Mouse (Mus musculus): ENCODE measurements around the gene Chid1. TPM values are rescaled to one million over a fixed set of nuclear protein-coding genes. Genes with fewer than 3 reads are reported as not detected.

The Chid1 gene
- polyA plus RNA-seq, 1 experiment from 2014 or later, result 44.1 TPM

DNA sequence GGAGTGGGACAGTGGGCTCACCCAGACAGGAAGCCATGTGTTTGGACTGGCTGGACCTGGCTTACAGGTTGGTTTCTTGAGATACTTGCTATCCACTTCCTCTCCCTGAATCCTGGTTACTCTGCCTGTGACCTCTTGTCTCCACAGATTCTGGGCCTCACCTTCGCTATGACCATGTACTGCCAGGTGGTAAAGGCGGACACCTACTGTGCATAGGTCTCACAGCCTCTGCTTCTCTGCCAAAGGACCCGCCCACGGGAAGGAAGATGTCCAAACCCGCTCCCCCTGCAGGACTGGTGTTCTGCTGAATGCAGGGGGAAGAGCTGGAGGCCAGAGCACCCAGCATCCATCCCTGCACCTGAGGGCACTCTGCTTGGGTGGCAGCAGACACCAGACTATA is 46.9 kb downstream of the Chid1 start:
- Histone ChIP-seq H3K27ac (no peak overlapping the region), H3K27me3 (replicated peaks) (no peaks in the 10 kb centered on the region), H3K9ac (no peak overlapping the region), H3K9me3 (no peaks in the 10 kb centered on the region), H3K4me3 (no peak overlapping the region), H3K4me1 (no peaks in the 10 kb centered on the region), H3K36me3 (replicated peaks) (peaks cover 5% of the 10 kb centered on the region), H3K4me2 (no peak overlapping the region)
- ATAC-seq (replicated peaks), result no peak
- WGBS, result 92% methylated on average over 5 of the region's 5 CpGs

DNA sequence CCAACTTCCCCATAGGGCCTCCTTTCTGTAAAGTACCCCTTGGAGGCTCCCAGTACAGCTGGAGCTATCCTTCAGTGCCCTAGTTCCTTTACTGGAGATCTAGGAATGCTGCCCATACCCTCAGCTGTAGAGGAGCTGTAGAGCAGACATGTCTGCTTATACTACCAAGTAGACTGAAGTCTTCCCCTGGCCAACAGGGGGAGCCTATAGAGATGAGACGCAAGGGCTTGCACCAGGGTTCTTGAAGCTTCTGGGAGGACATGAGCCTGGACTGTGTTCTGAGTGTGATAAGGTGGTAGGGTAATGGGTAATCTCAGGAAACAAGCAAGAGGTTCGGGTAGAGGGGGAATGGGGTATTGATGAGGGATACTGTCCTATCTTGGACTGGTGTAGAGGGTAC is 48.5 kb downstream of the Chid1 start:
- H3K4me2 ChIP-seq, result no peak overlapping the region
- no peaks in the 10 kb centered on the region for H3K9me3 ChIP-seq
- H3K27ac ChIP-seq, result no peak overlapping the region
- H3K36me3 ChIP-seq (replicated peaks), result peaks cover 5% of the 10 kb centered on the region
- no peak for ATAC-seq (replicated peaks)
- H3K9ac ChIP-seq, result no peak overlapping the region
- WGBS, result 85% methylated on average over 2 of the region's 2 CpGs
- no peaks in the 10 kb centered on the region for H3K27me3 ChIP-seq (replicated peaks)
- no peak overlapping the region for H3K4me3 ChIP-seq
- no peaks in the 10 kb centered on the region for H3K4me1 ChIP-seq

DNA sequence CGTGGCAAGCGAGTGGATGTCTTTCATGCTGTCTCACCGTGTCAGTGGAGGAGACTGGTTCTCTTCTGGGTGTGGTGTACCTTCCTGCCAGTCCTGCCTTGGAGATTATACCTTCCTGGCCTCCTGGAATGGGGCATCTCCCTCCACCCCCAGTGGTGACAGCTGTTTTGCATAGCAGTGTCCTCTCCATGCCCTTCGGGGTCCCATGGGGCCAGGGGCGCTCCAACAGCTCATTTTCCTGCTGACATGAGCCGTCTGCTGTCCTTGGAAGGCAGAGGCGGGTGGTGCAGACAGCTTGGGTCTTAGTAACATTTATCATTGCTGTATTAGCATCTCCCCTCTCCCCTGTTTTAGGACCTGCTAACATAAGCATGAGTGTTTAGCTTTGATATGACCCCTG is 52.5 kb downstream of the Chid1 start:
- no peak overlapping the region for H3K27ac ChIP-seq
- 81% methylated on average over 7 of the region's 7 CpGs for WGBS
- no peak for ATAC-seq (replicated peaks)

DNA sequence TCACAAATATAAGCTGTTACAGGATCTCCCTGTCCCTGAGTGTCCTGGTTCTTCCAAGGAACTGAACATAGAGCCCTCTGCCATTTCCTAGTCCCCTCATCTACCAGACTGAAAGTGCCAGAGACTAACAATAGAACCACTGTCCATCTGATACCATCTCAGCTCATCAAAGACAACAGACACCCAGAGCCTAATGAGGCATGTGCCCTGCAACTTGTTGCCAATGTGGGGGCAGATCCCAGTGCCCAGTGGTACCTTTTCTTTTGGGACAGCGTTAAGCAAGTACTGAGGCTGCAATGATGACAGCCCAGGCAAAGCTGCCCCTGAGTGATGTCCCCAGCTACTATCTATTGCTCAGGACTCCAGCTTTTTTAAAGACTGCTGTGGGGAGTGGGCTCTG is 53.4 kb downstream of the Chid1 start:
- WGBS, result 86% methylated on average over 1 of the region's 1 CpGs
- Histone ChIP-seq H3K27me3 (replicated peaks) (no peaks in the 10 kb centered on the region; the same call in 1 of the 2 replicates), H3K4me1 (peaks cover 33% of the 10 kb centered on the region), H3K9ac (no peak overlapping the region), H3K4me3 (no peak overlapping the region), H3K36me3 (replicated peaks) (no peaks in the 10 kb centered on the region), H3K27ac (no peak overlapping the region), H3K4me2 (no peak overlapping the region), H3K9me3 (no peaks in the 10 kb centered on the region)
- ATAC-seq (replicated peaks), result no peak

More for the DNA sequence above, 52.5 kb downstream of the Chid1 start:
- no peak overlapping the region for H3K9ac ChIP-seq
- H3K9me3 ChIP-seq, result no peaks in the 10 kb centered on the region
- H3K4me2 ChIP-seq, result no peak overlapping the region
- H3K36me3 ChIP-seq (replicated peaks), result no peaks in the 10 kb centered on the region
- H3K4me3 ChIP-seq, result no peak overlapping the region
- H3K27me3 ChIP-seq (replicated peaks), result no peaks in the 10 kb centered on the region; the same call in 1 of the 2 replicates
- H3K4me1 ChIP-seq, result peaks cover 27% of the 10 kb centered on the region

DNA sequence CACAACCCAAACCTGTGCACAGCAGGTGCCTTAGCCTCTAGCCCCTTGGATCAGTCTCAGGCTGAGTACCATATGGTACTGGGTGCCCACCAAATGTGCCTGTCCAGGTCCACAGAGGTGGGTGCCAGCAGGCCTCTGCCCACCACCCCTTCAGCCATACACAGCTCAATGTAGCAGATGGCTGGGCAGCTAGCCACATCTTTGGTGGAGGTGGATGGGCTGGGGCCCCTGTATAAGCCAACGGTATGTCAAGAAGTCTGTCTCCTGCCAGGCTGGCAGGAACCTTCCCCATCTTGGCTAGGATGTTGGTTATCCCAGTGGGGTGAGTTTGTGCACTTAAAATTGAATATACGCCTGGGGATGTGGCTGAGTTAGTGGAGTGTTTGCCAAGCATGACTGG is 54.1 kb downstream of the Chid1 start:
- Histone ChIP-seq H3K9ac (no peak overlapping the region), H3K27me3 (replicated peaks) (no peaks in the 10 kb centered on the region; the same call in 1 of the 2 replicates), H3K9me3 (no peaks in the 10 kb centered on the region), H3K4me1 (peaks cover 39% of the 10 kb centered on the region), H3K4me3 (no peak overlapping the region), H3K27ac (no peak overlapping the region), H3K36me3 (replicated peaks) (no peaks in the 10 kb centered on the region), H3K4me2 (no peak overlapping the region)
- ATAC-seq (replicated peaks), result no peak
- 84% methylated on average over 2 of the region's 2 CpGs for WGBS

DNA sequence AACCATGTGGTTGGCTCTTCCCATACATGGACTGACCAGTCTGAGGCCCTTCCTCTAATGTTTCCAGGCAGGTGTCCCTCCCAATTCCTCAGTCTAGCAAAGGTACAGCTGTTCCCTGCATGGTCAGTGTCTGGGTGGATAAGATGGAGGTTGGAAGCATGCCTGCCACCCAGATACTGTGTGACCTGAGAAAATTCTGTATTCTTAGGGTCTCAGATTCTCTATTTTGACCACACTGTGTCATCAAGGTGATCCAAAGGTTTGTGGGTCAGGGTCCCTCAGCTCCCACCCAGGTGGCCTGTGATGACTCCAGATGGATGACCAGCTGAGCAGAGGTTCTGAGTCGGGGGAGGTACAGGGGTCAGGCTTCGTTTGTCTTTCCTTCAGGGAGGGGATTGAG is 54.5 kb downstream of the Chid1 start:
- H3K4me2 ChIP-seq, result no peak overlapping the region
- H3K27ac ChIP-seq, result no peak overlapping the region
- ATAC-seq (replicated peaks), result no peak
- 62% methylated on average over 2 of the region's 2 CpGs for WGBS
- H3K36me3 ChIP-seq (replicated peaks), result no peaks in the 10 kb centered on the region
- H3K27me3 ChIP-seq (replicated peaks), result no peaks in the 10 kb centered on the region; the same call in 1 of the 2 replicates
- H3K4me1 ChIP-seq, result peaks cover 41% of the 10 kb centered on the region
- no peak overlapping the region for H3K9ac ChIP-seq
- H3K9me3 ChIP-seq, result no peaks in the 10 kb centered on the region
- H3K4me3 ChIP-seq, result no peak overlapping the region

DNA sequence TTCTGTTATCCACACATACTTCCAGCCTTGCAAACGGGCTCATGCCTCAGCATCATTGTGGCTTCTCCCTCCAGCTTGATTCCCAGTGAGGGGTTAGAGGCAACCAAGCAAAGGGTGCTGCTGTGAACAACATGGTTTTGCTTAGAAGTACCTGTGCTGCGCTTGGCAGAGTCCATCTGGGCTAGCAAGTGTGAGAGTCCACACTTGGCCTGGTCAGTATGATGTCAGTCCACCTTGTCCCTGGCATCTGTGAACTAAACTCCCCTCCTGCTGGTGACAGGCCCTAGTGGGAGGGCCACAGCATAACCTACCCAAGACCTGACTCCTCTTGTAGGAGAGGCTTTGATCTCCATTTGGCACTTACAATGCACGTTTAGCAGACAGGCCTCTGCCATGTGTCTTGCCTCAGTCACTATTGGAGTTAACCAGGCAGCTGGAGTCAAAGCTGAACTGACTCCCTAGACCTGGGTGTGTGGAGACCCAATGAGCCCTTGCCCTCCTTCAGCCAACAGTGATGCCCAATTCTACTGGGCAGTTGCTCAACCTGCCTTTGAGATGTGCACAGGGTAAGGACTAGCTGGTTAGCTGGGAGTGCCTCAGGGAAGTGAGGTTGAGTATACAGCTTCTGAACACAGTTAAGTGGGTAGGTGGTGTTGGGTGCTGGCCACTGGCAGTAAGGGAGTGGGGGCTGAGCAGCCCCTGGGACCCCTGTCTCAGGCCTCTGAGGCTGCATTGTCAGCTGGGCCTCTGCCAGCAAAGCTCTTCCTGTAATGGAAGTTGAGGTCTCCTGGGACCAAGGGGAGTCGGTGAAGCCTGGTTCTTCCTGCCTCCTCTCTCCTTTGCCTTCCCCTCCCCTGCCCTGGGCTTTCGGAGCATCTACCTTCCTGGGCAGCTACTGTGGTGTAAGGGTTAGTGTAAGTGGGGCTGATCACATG is 55.2 kb downstream of the Chid1 start:
- WGBS, result 74% methylated on average over 5 of the region's 5 CpGs
- Histone ChIP-seq H3K36me3 (replicated peaks) (no peaks in the 10 kb centered on the region), H3K27me3 (replicated peaks) (no peaks in the 10 kb centered on the region; the same call in 1 of the 2 replicates), H3K4me1 (peaks cover 41% of the 10 kb centered on the region), H3K27ac (no peak overlapping the region), H3K9me3 (no peaks in the 10 kb centered on the region), H3K9ac (no peak overlapping the region), H3K4me2 (no peak overlapping the region), H3K4me3 (no peak overlapping the region)
- no peak for ATAC-seq (replicated peaks)

DNA sequence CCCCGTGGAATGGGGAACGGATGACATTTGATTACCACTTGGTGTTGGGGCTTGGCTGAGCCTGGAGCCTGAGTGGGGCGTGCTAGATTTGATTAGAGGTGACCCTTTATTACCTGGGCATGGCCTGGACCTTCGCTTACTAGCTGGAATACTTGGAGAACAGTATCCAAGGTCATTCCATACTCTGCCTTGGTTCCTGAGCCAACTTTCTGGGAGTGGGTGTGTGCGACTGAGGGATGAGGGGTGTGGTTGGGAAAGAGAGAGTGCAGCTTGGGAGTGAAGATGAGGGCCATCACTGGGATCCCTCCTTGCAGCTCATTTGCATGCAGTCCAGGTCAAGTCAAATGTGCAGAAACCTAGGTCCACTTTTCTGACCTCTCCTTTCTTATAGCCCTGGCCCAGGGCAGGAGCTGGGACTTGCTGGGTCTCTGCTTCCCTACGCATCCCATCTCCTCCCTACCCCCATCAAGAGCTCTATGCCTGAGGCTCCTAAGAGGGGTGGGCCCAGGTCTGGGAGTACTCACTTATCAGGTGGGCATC is 56.5 kb downstream of the Chid1 start:
- no peak overlapping the region for H3K27ac ChIP-seq
- no peaks in the 10 kb centered on the region for H3K36me3 ChIP-seq (replicated peaks)
- no peaks in the 10 kb centered on the region for H3K9me3 ChIP-seq
- peaks cover 41% of the 10 kb centered on the region for H3K4me1 ChIP-seq
- ATAC-seq (replicated peaks), result no peak
- 79% methylated on average over 6 of the region's 6 CpGs for WGBS
- H3K27me3 ChIP-seq (replicated peaks), result no peaks in the 10 kb centered on the region; the same call in 1 of the 2 replicates
- peak overlapping the region; percentile 89 for H3K4me2 ChIP-seq
- H3K9ac ChIP-seq, result no peak overlapping the region
- peak overlapping the region; percentile 70 for H3K4me3 ChIP-seq

DNA sequence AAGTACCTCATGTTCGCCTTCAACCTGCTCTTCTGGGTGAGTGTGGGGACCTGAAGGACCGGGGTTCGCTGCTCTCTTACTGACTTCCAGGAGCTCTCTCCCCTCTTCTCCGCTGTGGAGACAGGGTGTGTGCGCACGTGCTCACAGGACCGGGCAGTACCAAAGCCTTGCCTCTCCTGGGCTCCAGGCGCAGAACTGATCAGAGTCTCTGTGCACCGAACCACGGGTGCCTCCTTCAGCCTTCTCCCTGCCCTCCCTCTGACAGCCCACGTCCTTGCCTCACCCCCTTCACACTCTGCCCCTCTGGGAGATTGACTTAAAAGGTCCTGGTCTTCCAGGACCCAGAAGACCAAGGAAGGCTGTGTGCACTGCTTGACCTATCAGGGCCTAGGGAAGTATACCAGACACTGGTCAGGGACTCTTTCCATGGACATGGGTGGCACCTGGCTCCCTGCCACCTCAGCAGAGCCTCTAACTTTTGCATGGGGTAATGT is 57.1 kb downstream of the Chid1 start:
- Histone ChIP-seq H3K36me3 (replicated peaks) (no peaks in the 10 kb centered on the region), H3K9me3 (no peaks in the 10 kb centered on the region), H3K4me1 (peaks cover 41% of the 10 kb centered on the region), H3K4me2 (peak overlapping the region; percentile 89), H3K27ac (peak overlapping the region; percentile 74), H3K27me3 (replicated peaks) (peaks cover 4% of the 10 kb centered on the region; the same call in 1 of the 2 replicates), H3K9ac (peak overlapping the region; percentile 68), H3K4me3 (peak overlapping the region; percentile 70)
- WGBS, result 7% methylated on average over 11 of the region's 11 CpGs
- ATAC-seq (replicated peaks), result peak; percentile 23

DNA sequence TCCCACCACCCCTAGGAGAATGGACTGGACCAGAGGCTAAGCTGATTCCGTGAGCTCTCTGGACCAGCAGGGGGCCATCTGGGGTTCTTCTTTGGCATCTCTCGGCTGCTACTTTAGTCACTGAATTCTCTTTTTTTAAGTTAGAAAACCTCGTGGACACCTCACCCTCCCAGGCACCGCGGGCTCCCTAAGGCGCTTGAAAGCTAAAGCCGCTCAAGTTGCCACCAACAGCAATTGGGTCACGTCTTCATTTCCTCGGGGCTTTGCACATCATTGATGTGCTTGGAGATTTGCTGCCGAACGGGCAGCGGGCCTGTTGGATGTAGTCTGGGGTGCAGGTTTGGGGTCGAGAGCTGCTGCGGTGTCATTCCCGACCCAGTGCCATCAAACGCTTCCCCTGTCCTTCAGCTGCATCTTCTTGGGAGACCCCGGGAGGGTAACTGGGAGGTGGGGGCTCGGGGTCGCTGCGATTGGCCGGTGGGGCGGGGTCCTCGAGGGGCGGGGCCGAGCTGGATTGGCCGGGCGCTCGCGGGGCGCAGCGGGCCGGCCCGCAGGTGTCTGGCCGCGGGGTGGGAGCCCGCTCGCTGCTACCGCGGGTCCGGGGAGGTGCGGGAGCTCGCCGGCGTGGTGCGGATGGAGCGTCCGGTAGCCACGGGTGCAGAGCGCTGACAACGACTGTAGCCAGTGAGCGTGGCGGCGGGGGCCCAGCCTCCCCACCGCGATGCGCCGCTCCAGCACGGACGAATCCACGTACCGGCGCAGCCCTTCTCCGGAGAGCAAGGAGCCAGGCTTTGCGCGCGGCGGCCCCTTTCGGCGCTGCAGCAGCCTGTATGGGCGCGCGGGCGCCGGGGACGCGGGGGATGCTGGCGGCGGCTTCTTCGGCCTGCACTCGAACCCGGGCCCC is 57.9 kb downstream of the Chid1 start:
- Histone ChIP-seq H3K4me2 (peak overlapping the region; percentile 89), H3K4me3 (peak overlapping the region; percentile 70), H3K9ac (peak overlapping the region; percentile 68), H3K9me3 (no peaks in the 10 kb centered on the region), H3K27ac (peak overlapping the region; percentile 74), H3K27me3 (replicated peaks) (peaks cover 11% of the 10 kb centered on the region), H3K36me3 (replicated peaks) (no peaks in the 10 kb centered on the region), H3K4me1 (peaks cover 41% of the 10 kb centered on the region)
- under 1% methylated on average over 74 of the region's 81 CpGs for WGBS
- peak; percentile 62 for ATAC-seq (replicated peaks)

DNA sequence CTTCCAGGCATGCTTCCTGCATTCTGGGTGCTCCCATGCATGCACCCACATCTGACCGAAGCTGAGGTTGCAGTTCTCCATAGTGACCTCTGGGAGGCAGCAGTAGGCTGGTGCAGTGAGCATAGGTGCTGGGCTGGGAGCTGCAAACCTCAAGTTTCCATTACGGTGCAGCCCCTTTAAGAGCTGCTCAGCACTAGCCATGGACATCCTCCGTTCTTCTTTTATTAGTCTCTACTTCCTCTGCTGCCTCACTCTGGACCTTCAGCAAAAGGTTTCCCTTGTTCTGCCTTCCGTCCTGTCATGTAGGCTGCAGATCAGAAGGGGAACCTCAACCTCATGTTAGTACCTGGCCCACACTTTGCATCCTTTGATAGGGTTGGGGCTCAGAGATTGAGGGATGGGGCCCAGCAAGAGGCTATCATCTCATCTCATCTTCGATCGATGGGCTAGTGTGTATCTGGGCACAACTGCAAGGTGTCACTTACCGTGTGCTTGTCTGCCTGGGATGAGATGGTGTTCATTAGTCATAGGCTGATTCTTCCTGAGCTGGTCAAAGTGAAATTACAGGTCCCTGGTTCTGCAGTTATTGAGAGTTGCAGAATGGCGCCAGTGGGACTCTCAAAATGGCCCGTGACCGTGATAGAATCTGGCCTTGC is 58.7 kb downstream of the Chid1 start:
- peaks cover 45% of the 10 kb centered on the region for H3K4me1 ChIP-seq
- no peak overlapping the region for H3K9ac ChIP-seq
- H3K4me3 ChIP-seq, result peak overlapping the region; percentile 70
- peaks cover 12% of the 10 kb centered on the region for H3K27me3 ChIP-seq (replicated peaks)
- peak; percentile 43; the same call in 1 of the 2 replicates for ATAC-seq (replicated peaks)
- WGBS, result 8% methylated on average over 10 of the region's 10 CpGs
- peak overlapping the region; percentile 89 for H3K4me2 ChIP-seq
- peak overlapping the region; percentile 74; the same call in 1 of the 2 replicates for H3K27ac ChIP-seq
- H3K36me3 ChIP-seq (replicated peaks), result no peaks in the 10 kb centered on the region
- H3K9me3 ChIP-seq, result no peaks in the 10 kb centered on the region

Measured in midbrain, embryonic 15.5 days (tissue).